Mouse (Mus musculus): ENCODE results near the gene Otc. TPM values are rescaled to one million over a fixed set of nuclear protein-coding genes. Genes with fewer than 3 reads are reported as not detected.

Otc gene
- polyA plus RNA-seq, 1 experiment: not detected

DNA sequence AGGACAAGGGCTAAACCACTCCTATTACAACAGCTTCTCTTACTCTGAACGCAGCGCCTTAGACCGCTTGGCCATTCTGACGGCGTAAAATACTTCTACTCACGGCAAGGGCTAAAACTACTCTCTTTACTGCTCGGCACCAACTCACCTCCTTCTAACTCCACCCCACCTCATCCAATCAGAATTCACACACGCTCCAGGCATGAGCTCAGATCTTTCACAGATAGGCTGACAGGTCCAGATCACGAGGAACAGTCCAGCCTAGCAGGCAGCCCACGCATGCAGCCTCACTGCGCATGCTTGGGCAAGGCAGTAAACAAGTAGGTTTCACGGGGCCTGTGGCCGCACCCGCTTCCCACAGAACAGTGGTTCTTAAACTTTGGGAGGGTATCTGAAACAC, 45.2 kb downstream of the Otc start:
- TF ChIP-seq POLR2A (IDR thresholded peaks at IDR 0.05; ENCODE audit: low read depth, low read length) (no peak), CTCF (IDR thresholded peaks at IDR 0.05; ENCODE audit: extremely low read depth, insufficient read depth, insufficient read length, insufficient replicate concordance) (no peak)
- 90% methylated on average over 14 of the region's 14 CpGs for WGBS
- Histone ChIP-seq H3K4me3 (ENCODE audit: extremely low read depth, insufficient read depth, insufficient read length) (no peak overlapping the region), H3K36me3 (ENCODE audit: control insufficient read depth, insufficient read depth, low read length) (no peaks in the 10 kb centered on the region), H3K27me3 (ENCODE audit: control insufficient read depth, insufficient read depth, low read length) (no peaks in the 10 kb centered on the region), H3K27ac (ENCODE audit: insufficient read depth, low read length) (no peak overlapping the region), H3K4me1 (ENCODE audit: control insufficient read depth, insufficient read depth, insufficient read length) (no peaks in the 10 kb centered on the region)
- DNase-seq (ENCODE audit: low read depth in 1 of 2, low spot score in 2 of 2): no peak

DNA sequence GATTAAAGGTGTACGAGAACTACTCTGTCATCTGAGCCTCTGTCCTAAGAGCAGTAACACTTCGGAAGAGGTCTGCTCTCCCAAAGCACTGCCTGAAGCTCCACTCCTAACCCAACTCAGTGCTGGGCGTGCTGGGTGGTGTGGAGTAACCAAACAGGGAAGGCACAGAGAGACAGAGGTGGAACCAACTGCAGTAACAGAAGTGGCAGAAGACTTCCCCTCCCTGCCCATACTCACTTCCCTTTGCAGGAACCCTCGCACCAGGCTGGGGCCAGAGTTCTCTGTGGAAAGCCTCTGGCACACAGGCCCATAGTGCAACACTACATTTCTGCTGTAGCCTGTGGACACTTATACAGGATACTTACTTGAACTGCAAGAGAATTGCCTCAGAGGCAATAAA, 66.1 kb downstream of the Otc start:
- TF ChIP-seq CTCF (IDR thresholded peaks at IDR 0.05; ENCODE audit: extremely low read depth, insufficient read depth, insufficient read length, insufficient replicate concordance): no peak
- no peak for TF ChIP-seq POLR2A (IDR thresholded peaks at IDR 0.05; ENCODE audit: low read depth, low read length)
- Histone ChIP-seq H3K27ac (ENCODE audit: insufficient read depth, low read length) (no peak overlapping the region), H3K27me3 (ENCODE audit: control insufficient read depth, insufficient read depth, low read length) (no peaks in the 10 kb centered on the region), H3K4me3 (ENCODE audit: extremely low read depth, insufficient read depth, insufficient read length) (no peak overlapping the region), H3K36me3 (ENCODE audit: control insufficient read depth, insufficient read depth, low read length) (no peaks in the 10 kb centered on the region), H3K4me1 (ENCODE audit: control insufficient read depth, insufficient read depth, insufficient read length) (no peaks in the 10 kb centered on the region)
- WGBS: 63% methylated on average over 4 of the region's 4 CpGs
- DNase-seq (ENCODE audit: low read depth in 1 of 2, low spot score in 2 of 2): no peak

DNA sequence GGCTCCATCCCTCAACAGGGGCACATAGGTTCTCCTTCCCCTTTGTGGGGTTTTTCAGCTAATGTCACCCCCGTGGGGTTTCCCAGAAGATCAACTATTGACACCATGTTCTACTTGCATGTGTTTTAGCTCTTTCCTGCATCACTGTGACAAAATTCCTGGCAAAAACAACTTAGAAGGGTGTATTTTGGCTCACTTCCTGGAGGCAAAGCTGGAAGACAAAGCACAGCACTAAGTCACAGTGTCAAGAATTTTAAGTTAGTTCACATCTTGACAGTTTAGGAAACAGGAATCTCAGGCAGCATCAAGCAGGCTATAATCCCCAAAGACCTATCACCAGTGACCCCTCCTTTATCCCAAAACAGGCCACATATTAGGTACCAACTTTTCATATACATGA, 78.1 kb downstream of the Otc start:
- H3K4me3 ChIP-seq (ENCODE audit: extremely low read depth, insufficient read depth, insufficient read length): no peak overlapping the region
- H3K27ac ChIP-seq (ENCODE audit: insufficient read depth, low read length): no peak overlapping the region
- no peaks in the 10 kb centered on the region for H3K27me3 ChIP-seq (ENCODE audit: control insufficient read depth, insufficient read depth, low read length)
- no peaks in the 10 kb centered on the region for H3K4me1 ChIP-seq (ENCODE audit: control insufficient read depth, insufficient read depth, insufficient read length)
- DNase-seq (ENCODE audit: low read depth in 1 of 2, low spot score in 2 of 2): no peak
- WGBS: 46% methylated on average over 1 of the region's 1 CpGs
- no peak for TF ChIP-seq POLR2A (IDR thresholded peaks at IDR 0.05; ENCODE audit: low read depth, low read length)
- no peak for TF ChIP-seq CTCF (IDR thresholded peaks at IDR 0.05; ENCODE audit: extremely low read depth, insufficient read depth, insufficient read length, insufficient replicate concordance)
- no peaks in the 10 kb centered on the region for H3K36me3 ChIP-seq (ENCODE audit: control insufficient read depth, insufficient read depth, low read length)

DNA sequence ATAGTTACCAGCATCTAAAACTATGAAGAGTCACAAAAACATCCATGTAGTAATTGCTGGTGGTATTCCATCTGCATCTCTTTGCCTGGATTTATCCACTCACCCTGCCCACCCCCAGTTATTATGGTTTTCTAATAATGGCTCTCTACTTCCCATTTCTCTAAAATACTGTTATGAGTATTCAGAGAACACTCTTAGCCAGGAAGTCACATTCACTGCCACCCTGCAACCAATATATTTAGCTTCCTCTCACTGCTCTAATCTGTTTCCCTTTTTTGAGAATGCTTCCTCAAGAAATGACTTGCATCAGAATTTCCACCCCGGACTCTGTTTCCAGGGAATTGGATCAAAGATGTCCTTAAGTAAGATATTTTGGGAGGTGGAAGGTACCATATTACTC, 79.6 kb downstream of the Otc start:
- TF ChIP-seq POLR2A (IDR thresholded peaks at IDR 0.05; ENCODE audit: low read depth, low read length) (no peak), CTCF (IDR thresholded peaks at IDR 0.05; ENCODE audit: extremely low read depth, insufficient read depth, insufficient read length, insufficient replicate concordance) (no peak)
- WGBS: 30% methylated on average over 1 of the region's 1 CpGs
- no peaks in the 10 kb centered on the region for H3K36me3 ChIP-seq (ENCODE audit: control insufficient read depth, insufficient read depth, low read length)

DNA sequence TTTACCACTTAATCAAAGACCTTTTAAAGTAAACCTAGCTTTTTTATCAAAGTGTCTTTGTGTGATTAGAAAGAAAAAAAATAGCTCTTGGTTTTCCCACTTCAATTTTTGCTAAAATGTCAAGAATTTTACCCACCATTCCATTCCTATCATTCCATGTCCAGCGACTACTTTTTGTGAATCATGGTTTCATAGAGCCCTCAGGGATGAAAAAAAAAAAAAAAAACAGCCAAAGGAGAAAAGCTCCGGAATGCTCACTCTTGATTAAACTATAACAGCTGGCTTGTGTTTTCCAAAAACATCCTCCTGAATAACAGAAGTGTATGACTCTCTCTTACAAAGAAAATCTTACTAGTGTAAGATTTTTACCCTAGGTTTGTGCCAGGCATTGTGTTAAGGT, 84.7 kb downstream of the Otc start:
- no peaks in the 10 kb centered on the region for H3K4me1 ChIP-seq (ENCODE audit: control insufficient read depth, insufficient read depth, insufficient read length)
- H3K27me3 ChIP-seq (ENCODE audit: control insufficient read depth, insufficient read depth, low read length): no peaks in the 10 kb centered on the region
- WGBS: 71% methylated on average over 2 of the region's 2 CpGs
- no peak overlapping the region for H3K4me3 ChIP-seq (ENCODE audit: extremely low read depth, insufficient read depth, insufficient read length)
- H3K36me3 ChIP-seq (ENCODE audit: control insufficient read depth, insufficient read depth, low read length): no peaks in the 10 kb centered on the region
- no peak overlapping the region for H3K27ac ChIP-seq (ENCODE audit: insufficient read depth, low read length)
- no peak for DNase-seq (ENCODE audit: low read depth in 1 of 2, low spot score in 2 of 2)
- TF ChIP-seq POLR2A (IDR thresholded peaks at IDR 0.05; ENCODE audit: low read depth, low read length) (no peak), CTCF (IDR thresholded peaks at IDR 0.05; ENCODE audit: extremely low read depth, insufficient read depth, insufficient read length, insufficient replicate concordance) (no peak)

More for the DNA sequence above, 79.6 kb downstream of the Otc start:
- H3K27ac ChIP-seq (ENCODE audit: insufficient read depth, low read length): no peak overlapping the region
- H3K4me3 ChIP-seq (ENCODE audit: extremely low read depth, insufficient read depth, insufficient read length): no peak overlapping the region
- no peak for DNase-seq (ENCODE audit: low read depth in 1 of 2, low spot score in 2 of 2)
- H3K27me3 ChIP-seq (ENCODE audit: control insufficient read depth, insufficient read depth, low read length): no peaks in the 10 kb centered on the region
- H3K4me1 ChIP-seq (ENCODE audit: control insufficient read depth, insufficient read depth, insufficient read length): no peaks in the 10 kb centered on the region

- no peak for DNase-seq (ENCODE audit: low read depth in 1 of 2, low spot score in 2 of 2)
- WGBS: 78% methylated on average over 4 of the region's 4 CpGs
- Histone ChIP-seq H3K4me3 (ENCODE audit: extremely low read depth, insufficient read depth, insufficient read length) (no peak overlapping the region), H3K27me3 (ENCODE audit: control insufficient read depth, insufficient read depth, low read length) (no peaks in the 10 kb centered on the region), H3K4me1 (ENCODE audit: control insufficient read depth, insufficient read depth, insufficient read length) (no peaks in the 10 kb centered on the region), H3K27ac (ENCODE audit: insufficient read depth, low read length) (no peak overlapping the region), H3K36me3 (ENCODE audit: control insufficient read depth, insufficient read depth, low read length) (no peaks in the 10 kb centered on the region)
- TF ChIP-seq POLR2A (IDR thresholded peaks at IDR 0.05; ENCODE audit: low read depth, low read length): no peak
- TF ChIP-seq CTCF (IDR thresholded peaks at IDR 0.05; ENCODE audit: extremely low read depth, insufficient read depth, insufficient read length, insufficient replicate concordance): no peak
These were observed 103.8 kb downstream of the Otc start for GRCm38 (mm10) chrX:10355867-10356266.

Other genes starting within 250 kb of the Otc start
- 5.1 TPM in 2 replicates for gene Srpx, start 134.6 kb upstream of the Otc start, polyA plus RNA-seq (2012; rRNA removed)
- 0.25 and 0.47 TPM in 2 replicates for gene Rpgr, start 35.4 kb upstream of the Otc start, polyA plus RNA-seq (2012; rRNA removed)
- 23.5 and 25.9 TPM in 2 replicates for gene Tspan7, start 232.9 kb downstream of the Otc start, polyA plus RNA-seq (2012; rRNA removed)